Mouse (Mus musculus) thymus, postnatal 0 days (tissue): ENCODE results near the gene Spock1. TPM values are rescaled to one million over a fixed set of nuclear protein-coding genes. Genes with fewer than 3 reads are reported as not detected.

Experiments
- DNase-seq: peaks from one replicate; pipeline ENCODE4 v3.0.0-alpha.2; 2015; ENCODE audit warnings: low spot score
- polyA plus RNA-seq: library from polyadenylated mRNA; unstranded; fragments of >200 nt; fragmentation: Nextera tagmentation; extraction: Ambion mirVana; gene quantifications from 2 replicates; pipeline ENCODE4 v1.2.1, GENCODE M21; 2015

Spock1 gene
- polyA plus RNA-seq, 1 experiment from 2014 or later: 1.3 TPM

DNA sequence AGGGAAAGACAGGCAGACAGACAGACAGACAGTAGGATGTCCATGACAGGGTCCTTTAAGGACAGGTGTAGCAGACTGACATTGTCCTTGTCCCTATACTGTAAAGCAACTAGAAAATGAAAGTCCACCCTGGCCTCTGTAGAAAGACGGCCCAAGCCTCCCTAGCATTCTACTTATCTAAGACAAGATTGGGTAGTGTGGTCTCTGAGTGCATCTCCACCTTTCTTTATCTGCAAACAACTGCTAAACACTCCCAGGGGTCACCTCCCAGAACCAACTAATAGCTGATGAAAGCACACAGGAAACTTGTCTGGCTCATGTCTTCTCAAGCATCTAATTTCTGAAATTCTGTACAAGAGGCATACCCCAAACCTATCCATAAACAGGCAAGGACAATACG lies 247.6 kb downstream of the Spock1 start:
- DNase-seq: no peak

DNA sequence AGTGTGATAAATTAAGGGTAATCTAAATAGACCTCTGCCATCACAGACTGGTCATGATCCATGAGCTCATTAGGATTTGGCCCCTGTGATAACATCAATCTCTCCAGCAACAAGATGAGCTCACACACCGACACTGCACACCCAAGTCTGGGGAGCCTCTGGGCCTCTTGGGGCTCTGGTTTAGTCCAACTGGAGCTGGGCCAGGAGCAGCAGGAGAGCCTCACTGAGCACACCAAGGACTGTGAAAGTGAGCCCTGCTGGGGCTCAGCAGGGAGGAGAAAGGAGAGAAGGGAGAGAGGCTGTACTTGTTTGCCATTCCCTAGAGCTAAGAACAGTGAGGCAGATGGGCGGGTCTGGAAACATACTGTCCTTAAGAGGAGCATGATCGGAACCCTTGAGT lies 248.3 kb downstream of the Spock1 start:
- no peak for DNase-seq

DNA sequence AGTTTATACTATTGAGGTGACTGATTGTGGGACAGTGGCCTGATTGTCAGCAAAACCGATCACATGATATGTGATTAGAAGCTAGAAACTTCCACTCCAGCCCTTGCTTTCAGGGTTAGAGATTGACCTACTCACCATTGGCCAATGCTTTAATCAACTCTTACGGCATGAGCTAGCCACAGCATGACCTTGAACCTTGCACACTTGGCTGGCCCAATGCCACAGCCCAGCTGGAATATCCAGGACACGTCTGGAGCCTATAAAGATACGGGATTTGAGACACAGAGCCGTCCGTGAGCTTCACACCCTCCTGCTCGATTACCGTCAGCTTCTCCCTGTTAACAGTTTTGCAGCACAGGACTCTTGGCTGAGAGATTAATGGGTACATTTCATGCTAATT lies 251.5 kb downstream of the Spock1 start:
- DNase-seq: no peak

DNA sequence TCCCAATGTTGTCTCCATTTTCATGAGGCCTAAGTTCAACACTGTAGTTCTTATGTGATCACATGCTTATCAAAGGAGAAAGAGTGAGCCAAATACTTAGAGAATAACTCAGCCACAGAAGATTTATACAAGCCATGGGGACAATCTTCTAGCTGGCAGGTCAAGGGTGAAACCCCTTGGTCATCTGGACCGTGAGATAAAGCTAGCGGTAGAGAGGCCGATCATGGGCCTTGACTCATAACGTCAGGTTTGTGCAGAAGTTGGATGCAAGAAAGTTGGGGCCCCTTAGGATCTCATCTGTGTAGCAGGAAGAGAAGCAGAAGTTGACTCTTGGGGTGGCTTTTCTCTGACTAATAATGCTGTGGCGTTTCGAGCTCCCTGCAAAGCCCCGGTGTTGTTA lies 253.8 kb downstream of the Spock1 start:
- no peak for DNase-seq

DNA sequence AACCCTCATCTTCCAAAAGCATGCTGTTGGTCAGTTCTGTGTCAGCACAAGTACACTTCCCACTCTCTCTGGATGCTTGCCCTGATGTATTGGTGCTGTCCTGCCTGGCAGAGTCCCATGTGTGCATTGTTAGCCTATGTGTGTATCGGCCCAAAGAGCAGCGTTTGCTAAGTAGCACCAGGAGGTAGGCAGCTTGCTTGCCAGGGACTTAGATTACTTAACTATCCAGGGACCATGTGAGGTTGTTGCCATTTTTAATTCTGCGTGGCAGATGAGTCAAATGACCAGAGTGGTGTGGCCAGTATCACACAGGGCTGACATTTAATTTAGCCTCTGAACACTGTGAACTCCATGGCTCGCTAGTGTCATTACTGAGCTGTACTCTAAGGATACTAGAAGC lies 256.9 kb downstream of the Spock1 start:
- DNase-seq: no peak

DNA sequence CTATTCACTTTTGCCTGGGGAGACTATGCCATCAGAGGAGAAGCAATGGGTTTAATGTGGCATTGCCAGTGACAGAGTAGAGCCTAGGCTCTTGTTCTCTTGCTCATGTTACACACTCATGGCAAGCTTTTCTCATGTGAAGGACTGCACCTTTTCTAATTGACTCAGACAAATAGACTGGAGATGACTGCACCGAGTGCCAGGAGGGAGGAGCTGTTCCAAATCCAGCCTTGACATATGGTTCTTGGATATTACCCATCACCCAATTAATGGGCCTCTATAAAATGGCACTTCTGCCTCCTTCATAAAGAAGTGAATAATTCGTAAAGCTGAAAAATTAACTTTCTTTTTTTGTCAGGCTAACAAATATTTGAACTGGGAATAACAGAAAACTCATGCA lies 259.3 kb downstream of the Spock1 start:
- no peak for DNase-seq

DNA sequence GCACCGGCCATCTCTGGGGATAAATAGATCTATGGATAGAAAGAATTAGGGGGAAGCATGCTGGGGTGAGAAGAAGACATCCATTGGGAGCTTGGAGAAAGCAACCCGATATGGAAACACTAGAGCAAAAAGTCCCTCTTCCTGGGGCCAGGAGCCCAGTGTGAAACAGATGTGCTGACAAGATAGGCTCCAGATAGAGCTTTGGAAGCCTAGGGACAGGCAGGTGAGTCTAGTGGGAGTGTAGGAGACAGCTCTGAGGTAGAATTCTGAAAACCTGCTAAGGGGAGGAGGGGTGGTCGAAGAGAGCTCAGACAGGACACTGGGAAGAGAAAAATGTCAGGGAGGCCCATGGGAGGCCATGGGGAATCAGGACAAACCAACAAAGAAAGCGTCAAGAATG lies 260.7 kb downstream of the Spock1 start:
- no peak for DNase-seq

DNA sequence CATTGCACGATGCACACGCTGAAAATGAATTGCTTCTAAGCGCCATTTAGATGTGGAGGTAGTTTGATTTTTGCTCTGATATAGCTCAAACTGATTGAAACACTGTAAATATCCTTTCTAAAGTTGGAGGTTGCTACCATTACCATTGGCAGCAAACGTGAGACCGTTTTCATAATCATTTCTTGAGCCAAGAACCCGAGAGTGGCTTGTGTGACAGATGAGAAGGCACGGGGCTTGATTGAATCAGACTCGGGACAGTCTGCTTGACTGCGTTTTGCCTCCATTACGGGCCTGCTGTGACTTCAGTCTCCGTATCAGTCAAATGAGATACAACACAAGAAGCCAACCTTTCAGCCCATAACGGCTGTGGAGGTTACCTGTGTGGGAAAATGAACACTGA lies 265.1 kb downstream of the Spock1 start:
- no peak for DNase-seq

DNA sequence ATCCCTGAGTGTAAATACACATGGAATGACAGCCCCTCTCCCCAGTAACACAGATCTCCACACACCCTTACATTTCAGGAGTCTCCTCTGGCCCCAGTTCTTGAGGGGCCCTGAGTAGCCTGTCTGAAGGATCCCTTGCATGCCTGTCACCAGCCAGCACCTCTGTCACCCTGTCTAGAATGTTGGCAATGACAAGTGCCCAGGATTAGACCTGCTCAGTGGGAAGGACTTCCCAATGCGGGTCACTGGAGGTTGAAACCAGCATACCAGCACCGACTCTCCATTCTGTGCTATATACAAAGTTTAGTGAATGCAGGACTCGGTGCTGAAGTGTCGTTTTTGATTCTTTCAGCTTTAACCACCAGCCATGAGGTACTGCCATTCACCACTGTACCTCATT lies 266.5 kb downstream of the Spock1 start:
- no peak for DNase-seq

DNA sequence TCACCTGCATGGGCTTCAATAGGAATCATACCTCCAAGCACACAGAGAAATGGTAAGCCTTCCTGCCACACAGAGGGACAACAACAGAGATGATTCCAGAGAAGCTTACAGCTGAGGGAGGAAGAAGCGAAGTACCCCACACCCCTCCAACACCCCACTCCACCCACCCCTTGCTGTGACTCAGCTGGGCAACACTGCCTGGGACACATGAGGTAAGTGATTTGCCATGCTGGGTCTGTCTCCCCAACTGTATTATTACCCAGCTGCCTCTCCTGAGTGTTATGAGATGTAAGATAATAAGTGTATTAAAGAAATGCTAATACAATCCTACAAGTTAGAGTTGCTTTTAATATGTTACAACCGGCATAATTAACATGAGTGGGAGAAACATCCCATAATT lies 267.2 kb downstream of the Spock1 start:
- DNase-seq: no peak

DNA sequence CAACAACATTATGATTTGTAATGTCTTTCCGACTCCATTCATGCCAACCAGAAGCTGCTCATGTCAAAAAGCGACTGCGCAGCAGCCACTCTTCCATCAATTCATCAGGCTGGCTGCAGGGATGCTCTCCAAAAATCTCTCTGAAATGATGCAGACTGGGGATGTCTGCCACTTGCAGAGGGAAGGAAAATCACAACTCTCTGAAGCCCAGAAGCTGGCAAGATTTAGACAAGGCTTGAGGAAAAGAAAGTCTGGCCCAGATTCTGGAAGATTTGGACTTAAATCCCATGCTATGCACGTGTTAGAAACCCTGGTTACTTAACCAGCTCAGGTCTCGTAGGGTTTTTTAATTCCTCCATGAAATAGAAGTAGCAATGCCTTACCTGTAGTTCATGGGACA lies 269.3 kb downstream of the Spock1 start:
- DNase-seq: no peak

DNA sequence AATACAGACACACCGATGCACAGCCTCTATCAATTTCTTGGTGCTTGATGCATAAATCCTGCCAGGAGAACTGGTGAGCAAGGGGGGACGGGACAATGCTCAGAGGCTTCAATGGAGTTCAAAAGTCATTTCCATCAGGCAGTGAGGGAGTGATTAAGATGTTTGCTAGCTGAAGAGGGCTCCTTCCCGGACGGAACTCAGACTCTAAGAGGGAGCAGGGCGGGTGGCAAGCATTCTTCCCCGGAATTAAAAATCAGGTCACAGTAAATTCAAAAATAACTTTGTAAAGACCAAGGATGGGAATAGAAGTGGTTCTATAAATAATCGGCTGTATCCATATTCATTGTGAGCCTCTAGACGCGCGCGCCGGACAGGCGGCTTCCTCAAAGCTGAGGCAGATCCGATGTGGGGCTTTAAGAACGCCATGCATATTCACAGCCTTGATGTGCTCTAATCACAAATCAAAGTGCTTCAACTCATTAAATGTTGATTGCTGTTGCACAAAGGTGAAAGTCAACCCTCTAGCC lies 270.5 kb downstream of the Spock1 start:
- no peak for DNase-seq

DNA sequence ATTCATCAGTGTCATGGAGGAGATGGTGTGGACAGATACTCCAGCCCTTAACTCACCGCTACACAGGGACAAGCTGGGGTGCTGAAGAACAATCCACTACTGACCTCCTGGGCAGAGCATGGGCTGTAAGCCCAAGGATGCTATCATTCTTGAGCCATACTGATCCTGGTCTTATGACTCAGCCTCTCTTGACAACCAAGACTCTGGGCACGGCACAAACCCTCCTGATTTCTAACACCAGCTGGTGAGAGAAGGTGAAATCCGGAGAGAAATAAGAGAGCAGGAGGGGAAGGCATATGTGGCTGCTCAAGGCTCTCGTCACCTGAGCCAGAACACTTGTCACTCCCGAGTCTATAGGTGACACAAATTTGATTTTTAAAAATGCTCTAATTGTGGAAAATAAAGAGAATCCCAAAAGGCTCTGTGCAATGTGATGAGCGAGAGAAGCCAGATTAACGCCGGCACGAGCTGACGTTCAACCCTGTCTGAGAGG lies 271.0 kb downstream of the Spock1 start:
- no peak for DNase-seq

DNA sequence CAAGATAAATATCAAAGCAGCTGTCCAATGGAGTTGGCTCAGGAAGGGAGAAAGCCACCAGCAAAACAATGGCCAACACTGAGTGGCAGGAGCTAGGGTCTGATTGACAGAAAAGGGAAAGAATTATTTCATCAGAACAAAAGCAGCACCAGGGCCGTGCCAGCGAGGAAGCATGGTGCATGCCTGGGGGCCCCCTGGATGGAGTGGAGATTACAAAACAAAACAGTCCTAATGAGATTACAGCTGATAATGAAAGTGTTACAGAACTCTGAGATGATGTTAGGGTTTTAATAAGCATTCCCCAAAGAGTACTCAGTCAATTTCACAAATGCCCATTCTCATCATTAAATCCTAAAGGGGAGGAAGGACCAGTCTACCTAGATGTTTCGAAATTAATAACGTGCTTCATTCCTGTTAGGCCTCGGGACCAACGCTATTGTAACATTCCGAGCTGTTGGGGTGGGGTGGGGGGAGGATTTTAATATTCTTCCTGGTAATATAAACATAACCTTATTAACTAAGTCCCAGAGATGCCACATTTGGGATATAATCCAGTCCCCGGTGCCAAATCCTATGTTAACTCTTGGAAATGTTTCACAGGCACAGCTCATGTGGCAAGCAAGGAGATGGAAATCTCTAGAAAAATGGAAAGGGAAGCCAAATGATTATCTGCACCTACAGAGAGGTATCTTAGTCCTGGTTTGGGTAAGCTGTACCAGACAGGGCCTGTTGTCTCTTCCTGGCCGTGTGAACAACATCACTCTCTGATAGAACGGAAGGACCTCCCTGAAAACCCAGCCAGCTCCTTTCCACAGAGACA lies 271.7 kb downstream of the Spock1 start:
- no peak for DNase-seq

DNA sequence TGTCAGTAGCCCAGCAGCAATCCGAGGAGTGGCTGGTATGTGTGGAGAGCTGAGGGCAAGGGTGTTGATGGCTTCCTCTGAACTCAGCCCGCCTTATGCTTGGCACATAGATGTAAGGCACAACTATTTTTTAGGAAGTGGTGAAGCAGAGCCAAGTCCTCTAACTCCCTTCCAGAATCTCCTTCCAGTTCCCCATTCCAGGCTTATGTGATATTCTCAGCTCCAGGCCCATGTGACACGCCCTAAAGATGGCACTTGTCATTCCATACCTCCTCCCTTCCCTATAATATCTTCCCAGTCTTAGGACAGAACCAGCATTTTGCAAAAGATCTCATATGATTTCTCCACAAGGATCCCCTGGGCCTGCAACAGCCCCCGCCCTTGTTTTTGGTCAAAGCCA lies 277.6 kb downstream of the Spock1 start:
- no peak for DNase-seq

DNA sequence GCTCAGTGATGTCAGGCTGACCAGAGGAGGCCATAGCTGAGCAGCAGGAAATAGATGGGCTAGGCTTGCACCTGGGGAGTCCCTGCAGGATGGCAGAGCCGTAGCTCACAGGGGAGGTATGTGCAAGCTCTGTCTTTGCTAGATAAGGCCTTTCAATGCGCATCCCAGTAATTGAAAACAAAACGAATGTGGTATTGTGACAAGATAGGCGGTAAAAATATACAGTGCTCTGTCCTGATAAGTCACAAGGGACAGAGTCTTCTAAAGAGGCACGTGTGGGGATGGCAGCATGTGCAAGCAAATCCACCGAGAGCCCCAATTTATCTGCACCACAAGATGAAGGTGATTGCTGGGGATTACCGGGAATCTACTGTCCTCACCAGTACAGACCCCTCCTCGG lies 279.9 kb downstream of the Spock1 start:
- DNase-seq: no peak

DNA sequence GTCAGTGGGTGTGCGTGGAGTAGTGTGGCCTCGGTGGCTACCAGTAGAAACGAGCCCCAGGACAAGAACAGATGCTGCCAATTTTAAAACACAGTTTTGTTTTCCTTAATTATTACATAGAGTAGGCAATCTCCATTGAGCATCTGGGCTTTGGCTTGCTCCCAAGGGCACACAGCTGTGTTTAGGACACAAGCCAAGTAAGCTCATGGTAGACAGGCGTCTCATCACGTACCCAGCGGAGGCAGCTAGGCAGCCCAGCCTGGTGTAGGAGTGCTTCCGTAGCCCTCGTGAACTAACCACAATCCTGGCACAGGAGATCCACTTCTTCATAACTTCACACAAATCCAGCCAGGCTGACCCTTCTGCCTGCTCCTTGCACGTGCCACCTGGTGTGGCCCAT lies 281.7 kb downstream of the Spock1 start:
- no peak for DNase-seq

DNA sequence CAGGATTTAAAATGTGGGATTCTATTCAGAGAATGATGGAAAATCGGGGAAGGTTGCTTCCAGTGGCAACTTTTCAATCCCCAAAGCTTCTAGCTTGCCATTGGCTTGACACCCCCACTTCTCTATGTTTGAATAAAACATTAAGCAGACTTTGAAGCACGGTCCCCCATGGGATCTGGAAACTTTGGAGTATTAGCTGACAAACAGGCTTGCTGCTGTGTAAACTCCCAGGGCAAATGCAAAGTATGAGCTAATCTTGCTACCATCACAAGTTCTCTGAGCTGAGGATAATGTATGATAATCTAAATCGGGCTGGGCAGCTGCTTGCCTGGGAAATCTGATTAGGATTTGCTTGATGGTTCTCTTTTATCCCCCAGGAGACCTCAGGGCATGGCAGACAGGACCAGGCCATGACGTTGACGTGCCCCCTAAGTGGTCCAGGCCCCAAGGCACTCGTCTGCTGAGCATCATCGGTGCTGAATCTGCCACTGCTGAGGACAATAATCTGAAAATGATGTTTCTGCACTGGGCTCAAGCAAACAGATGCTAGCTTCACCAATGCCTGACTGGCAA lies 284.1 kb downstream of the Spock1 start:
- no peak for DNase-seq

DNA sequence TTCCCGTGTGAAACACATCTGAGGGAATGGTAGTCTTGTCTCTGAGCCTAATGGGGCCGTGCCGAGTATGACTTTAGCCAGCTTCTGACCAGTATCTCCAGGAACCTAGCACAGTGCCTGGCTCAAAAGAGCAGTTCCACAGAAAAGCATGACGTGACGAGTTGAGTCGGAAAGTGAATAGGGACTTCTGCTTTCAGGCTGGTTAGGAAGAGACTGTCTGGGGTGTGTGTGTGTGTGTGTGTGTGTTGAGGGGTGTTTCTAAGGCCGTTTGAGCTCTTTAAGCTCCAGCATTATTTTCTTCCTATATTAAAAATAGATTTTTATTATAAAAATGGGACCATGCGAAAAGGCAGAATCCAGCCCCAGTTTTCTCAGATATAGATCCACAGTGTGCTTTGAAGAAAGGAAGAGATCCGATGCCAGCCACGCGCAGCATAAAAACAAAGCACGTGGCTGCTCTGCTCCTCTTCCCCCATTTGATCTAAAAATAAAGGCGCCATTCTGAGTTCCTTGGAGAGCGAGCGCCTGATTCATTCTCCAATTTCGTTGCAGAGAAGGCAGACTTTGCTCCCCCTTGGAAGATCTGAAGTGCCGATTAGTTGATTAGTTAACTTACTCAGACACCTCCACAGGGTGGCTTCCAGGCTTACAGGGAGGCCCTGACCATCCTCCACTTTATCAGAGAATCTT lies 288.9 kb downstream of the Spock1 start:
- no peak for DNase-seq

DNA sequence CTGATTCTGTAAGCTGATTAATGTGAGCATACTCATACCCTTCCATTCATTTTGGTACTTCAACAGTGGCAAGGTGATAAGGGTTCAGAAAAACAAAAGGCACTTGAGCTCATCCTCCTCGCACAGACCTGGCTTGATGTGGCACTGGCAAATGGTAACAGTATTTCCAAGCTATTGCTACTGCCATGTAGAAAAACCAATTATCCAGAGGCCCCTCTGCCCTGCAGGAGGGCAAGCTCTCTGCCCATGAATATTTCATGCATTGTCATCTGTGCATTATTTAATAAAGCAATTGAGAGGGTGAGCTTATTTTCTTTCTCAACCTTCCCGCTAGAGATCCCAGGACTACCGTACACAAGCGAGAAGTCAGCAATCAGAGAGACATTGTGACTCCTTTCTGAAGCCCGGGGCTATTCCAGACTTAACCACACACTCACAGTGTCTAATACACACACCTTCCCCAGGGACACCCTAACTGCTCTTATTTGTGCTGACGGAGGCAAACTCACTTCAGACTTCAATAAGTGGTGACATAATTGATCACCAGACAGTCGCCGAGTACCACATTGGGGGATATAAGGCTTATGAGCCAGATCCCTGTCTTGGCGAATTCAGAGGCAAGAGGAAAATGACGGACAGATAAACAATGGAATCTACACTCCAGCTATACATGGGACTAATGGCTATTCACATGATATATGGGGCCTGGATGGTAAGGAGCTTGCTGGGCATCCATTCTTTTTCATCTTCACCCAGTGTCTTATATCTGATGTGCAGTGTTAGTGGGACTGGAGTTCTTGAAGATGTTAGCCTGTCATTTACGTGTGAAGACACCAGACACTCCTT lies 296.6 kb downstream of the Spock1 start:
- no peak for DNase-seq

DNA sequence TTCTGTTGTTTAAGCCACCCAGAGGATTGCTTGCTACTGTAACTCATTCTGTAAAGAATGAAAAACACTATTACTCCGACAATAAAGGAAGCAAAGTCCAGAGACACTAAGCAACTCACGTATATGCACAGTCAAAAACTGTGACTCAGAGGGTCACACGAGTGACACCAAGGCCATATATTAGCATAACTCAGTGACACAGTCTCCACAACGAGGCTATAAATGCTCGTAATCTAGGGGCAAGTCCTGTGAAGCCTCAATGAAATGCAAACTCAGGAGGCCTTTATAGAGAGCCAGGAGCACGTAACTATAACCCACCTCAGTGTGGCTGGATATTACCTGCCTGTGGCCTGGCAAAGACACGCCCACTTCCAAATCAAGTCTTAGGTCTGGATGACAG lies 298.2 kb downstream of the Spock1 start:
- DNase-seq: no peak
